Mouse (Mus musculus): Measurements from ENCODE around the gene Acvr2b. TPM values are rescaled to one million over a fixed set of nuclear protein-coding genes. Genes with fewer than 3 reads are reported as not detected.
"Not testable (repeated sequence)": the region's sequence is repeated elsewhere in the genome, so short reads cannot be mapped to it uniquely, and the experiment has no call there.

Gene Acvr2b
- polyA plus RNA-seq (2015; fragmentation: Nextera tagmentation; extraction: Ambion mirVana) = 44.4 and 48.6 TPM in 2 replicates

DNA sequence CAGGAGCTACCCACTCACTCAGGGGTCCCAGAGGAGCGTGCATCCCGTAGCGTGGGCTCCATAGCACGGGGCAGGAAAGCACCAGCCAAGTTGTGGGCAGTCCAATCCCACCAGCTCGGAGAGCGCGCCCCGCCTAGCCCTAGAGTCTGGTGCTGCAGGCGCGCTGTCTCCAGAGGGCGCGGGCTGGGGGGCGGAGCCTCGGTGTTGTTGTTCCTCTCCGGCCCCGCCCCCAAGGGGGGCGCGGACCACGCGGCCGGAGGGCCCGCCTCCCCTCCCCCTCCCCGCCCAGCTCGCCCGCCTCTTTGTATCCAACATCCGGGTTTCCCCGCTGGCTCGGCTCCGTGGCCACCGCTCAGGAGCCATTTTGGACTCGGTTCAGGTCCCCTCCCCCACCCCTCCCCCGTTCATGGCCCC is at the start of gene Acvr2b:
Gene Acvr2b (plus strand): TSS at position 318 of the 414 bp plus-strand sequence.
- Histone ChIP-seq H3K36me3 (no peaks in the 10 kb centered on the region), H3K9ac (peak within 1 kb of the TSS; percentile 100), H3K4me3 (peak within 1 kb of the TSS; percentile 96), H3K9me3 (no peaks in the 10 kb centered on the region), H3K27me3 (no peaks in the 10 kb centered on the region), H3K4me1 (replicated peaks) (peaks cover 44% of the 10 kb centered on the region), H3K27ac (peak within 1 kb of the TSS; percentile 99), H3K4me2 (peak within 1 kb of the TSS; percentile 89)
- ATAC-seq (ENCODE audit: low FRiP score) = peak; percentile 93
- WGBS = 1% methylated on average over 19 of the region's 32 CpGs

DNA sequence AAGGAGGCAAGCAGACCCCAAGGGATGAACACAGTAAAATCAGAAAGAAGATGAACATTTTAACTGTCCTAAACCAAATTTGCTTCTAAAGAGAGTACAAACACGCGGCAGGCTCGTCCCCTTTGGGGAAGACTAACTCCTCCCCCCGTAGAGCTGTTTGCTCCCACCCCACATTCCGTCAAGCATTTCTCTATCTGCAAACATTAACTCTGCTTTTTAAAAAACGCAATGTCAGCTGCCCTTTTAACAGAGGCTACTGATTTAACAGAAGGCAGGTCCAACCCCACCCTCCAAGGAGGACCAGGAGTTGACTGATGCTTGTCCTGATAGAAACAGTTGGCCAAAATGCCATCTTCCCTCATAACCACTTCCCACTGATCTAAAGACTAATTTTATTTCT is 48.0 kb upstream of the Acvr2b start:
- WGBS = 78% methylated on average over 6 of the region's 6 CpGs
- no peak overlapping the region for H3K9ac ChIP-seq
- H3K27ac ChIP-seq = no peak overlapping the region
- H3K4me3 ChIP-seq = no peak overlapping the region
- no peak for ATAC-seq (ENCODE audit: low FRiP score)
- H3K9me3 ChIP-seq = no peaks in the 10 kb centered on the region
- H3K4me2 ChIP-seq = no peak overlapping the region
- peaks cover 7% of the 10 kb centered on the region for H3K4me1 ChIP-seq (replicated peaks)
- H3K36me3 ChIP-seq = peaks cover 23% of the 10 kb centered on the region
- no peaks in the 10 kb centered on the region for H3K27me3 ChIP-seq

DNA sequence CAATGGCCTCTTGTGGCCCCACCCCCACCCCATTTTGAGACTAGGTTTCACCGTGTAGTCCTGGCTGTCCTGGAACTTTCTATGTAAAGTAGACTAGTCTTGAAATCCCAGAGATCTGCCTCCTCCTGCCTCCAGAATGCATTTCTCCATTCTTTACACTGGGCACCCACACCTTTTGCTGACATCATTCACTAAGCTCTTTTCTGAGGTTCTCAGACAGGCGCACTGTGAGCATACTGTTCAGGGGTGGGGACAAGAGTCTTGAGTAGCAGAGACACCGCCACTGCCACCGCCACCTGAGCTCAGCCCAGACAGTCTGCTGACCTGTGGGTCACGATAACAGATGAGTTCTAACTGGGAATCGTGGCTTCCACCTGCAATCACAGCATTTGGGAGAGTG is 46.0 kb upstream of the Acvr2b start:
- Histone ChIP-seq H3K4me3 (no peak overlapping the region), H3K4me1 (replicated peaks) (peaks cover 7% of the 10 kb centered on the region), H3K9me3 (no peaks in the 10 kb centered on the region), H3K27ac (no peak overlapping the region), H3K36me3 (peaks cover 8% of the 10 kb centered on the region), H3K9ac (no peak overlapping the region), H3K4me2 (no peak overlapping the region), H3K27me3 (no peaks in the 10 kb centered on the region)
- ATAC-seq (ENCODE audit: low FRiP score) = no peak
- WGBS = 79% methylated on average over 6 of the region's 6 CpGs

DNA sequence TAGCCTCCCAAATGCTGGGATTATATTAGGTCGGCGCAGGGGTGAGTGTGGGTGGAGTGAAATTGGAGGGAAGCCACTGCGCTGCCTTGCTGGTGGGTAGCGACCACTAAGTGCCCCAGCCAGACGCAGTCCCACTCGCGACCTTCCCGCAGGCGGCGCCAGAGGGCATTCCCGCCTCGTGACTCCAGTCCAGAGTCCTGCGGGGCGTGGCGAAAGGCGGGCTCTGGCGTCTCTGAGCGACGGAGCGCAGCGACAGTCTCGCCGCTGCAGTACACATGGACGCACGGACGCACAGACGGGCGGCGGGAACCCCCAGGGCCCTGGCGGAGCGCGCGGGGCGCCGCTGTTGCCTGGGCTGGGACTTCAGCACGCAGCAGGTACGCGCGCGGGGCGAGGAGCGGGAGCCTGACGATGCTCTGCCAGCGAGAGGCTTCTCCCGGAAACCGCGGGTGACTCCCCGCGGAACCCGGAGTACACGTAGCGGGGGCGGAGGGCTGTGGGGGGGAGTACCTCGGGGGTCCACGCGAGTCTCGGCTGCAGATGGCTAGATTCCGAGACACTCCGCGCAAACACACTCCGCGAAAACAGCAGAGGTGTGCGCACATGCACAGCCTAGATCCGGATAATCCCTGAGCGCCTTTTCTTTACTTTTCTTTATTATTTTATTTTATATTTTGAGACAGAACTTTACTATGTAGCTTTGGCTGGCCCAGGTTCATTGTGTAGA is 44.4 kb upstream of the Acvr2b start, which contains the start of gene Xylb:
Gene Xylb (plus strand): TSS at position 51 of the 727 bp plus-strand sequence.
- peak; percentile 92 for ATAC-seq (ENCODE audit: low FRiP score)

DNA sequence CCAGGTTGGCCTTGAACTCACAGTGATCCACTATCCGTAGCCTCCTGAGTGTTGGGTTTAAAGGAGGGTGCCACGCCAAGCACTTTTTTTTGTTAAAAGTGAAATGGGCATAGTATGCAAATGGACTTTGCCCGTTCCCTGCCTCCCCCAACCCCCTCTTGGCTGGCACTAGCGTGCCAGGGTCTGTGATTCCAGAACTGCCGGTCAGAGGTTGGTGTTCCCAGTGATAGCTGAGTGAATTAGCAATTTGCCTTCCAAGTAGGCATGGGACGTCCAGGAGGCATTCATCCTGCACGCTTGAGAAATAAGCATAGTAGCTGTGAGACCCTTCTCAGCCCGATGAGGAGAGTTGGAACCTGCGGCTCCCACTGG is 43.9 kb upstream of the Acvr2b start:
- Histone ChIP-seq H3K27me3 (no peaks in the 10 kb centered on the region), H3K9ac (peak overlapping the region; percentile 81), H3K9me3 (no peaks in the 10 kb centered on the region), H3K4me3 (peak overlapping the region; percentile 65), H3K36me3 (no peaks in the 10 kb centered on the region), H3K4me1 (replicated peaks) (peaks cover 7% of the 10 kb centered on the region), H3K4me2 (peak overlapping the region; percentile 87), H3K27ac (no peak overlapping the region)
- no peak for ATAC-seq (ENCODE audit: low FRiP score)
- WGBS = 45% methylated on average over 9 of the region's 9 CpGs

More for the DNA sequence above, 44.4 kb upstream of the Acvr2b start, which contains the start of gene Xylb:
- H3K27me3 ChIP-seq = no peaks in the 10 kb centered on the region
- H3K4me3 ChIP-seq = peak within 1 kb of the TSS; percentile 65
- peak within 1 kb of the TSS; percentile 87 for H3K4me2 ChIP-seq
- peaks cover 7% of the 10 kb centered on the region for H3K4me1 ChIP-seq (replicated peaks)
- 3% methylated on average over 65 of the region's 65 CpGs for WGBS
- peak within 1 kb of the TSS; percentile 81 for H3K9ac ChIP-seq
- no peaks in the 10 kb centered on the region for H3K36me3 ChIP-seq
- no peaks in the 10 kb centered on the region for H3K9me3 ChIP-seq
- H3K27ac ChIP-seq = no peak within 1 kb of the TSS

DNA sequence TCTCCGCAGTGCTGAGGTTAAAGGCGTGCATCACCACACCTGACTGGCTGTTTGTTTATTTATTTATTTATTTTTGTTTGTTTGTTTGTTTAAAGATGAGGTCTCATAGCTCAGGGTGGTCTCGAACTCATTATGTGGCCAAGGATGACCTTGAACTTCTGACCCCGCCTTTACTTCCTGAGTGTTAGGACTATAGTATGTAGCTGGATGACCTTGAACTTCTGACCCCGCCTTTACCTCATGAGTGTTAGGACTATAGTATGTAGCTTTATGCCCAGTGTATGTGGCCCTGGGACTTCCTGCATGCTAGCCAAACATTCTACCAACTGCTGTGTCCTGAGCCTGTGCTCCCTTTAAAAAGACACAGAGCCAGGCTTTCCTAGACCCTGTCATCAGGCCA is 40.5 kb upstream of the Acvr2b start:
- H3K4me3 ChIP-seq = no peak overlapping the region
- H3K9ac ChIP-seq = no peak overlapping the region
- peaks cover 7% of the 10 kb centered on the region for H3K4me1 ChIP-seq (replicated peaks)
- no peak for ATAC-seq (ENCODE audit: low FRiP score)
- no peaks in the 10 kb centered on the region for H3K9me3 ChIP-seq
- no peak overlapping the region for H3K4me2 ChIP-seq
- no peaks in the 10 kb centered on the region for H3K36me3 ChIP-seq
- 96% methylated on average over 5 of the region's 5 CpGs for WGBS
- H3K27ac ChIP-seq = no peak overlapping the region
- no peaks in the 10 kb centered on the region for H3K27me3 ChIP-seq

DNA sequence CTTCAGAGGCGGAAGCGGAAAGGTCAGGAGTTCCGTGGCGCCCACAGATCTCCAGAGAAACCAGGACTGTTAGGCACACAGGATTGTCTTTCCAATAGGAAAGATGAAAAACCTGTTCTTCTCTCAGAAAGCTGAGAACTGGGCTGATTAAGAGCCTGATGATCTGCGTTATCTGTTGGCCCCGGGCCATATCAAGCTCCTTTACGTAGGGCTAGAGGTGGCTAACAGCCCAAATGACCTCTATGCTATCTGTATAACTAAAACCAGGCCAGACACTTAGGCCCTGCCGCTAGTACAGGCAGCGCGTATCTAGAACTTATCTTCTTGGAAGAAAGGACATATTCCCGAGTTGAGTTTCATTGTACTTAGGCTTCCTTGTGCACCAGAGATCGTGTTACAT is 38.7 kb upstream of the Acvr2b start:
- Histone ChIP-seq H3K4me3 (no peak overlapping the region), H3K9ac (no peak overlapping the region), H3K9me3 (no peaks in the 10 kb centered on the region), H3K4me1 (replicated peaks) (no peaks in the 10 kb centered on the region), H3K27ac (no peak overlapping the region), H3K36me3 (no peaks in the 10 kb centered on the region), H3K27me3 (no peaks in the 10 kb centered on the region), H3K4me2 (no peak overlapping the region)
- ATAC-seq (ENCODE audit: low FRiP score) = no peak
- whole genome bisulfite sequencing = 93% methylated on average over 12 of the region's 12 CpGs

DNA sequence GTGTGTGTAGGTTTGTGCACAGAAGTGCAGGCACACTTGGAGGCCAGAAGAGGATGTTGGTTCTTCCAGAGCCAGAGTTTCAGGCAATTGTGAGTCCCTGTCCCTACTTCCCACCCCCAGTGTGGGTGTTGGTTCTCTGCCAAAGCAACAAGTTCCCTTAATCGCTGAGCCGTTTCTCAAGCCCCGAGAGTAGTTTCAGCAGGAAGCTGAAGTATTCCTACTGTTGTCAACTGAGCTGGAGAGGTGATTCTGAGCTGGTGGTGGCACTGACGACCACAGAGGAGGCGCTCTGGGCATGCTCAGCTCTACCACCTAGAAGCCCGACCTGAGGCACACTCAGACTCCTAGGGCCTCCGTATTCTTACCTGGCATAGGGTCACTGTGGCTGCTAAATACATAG is 36.6 kb upstream of the Acvr2b start, which contains the start of gene Slc22a14:
Gene Slc22a14 (minus strand): TSS at position 270 of the 400 bp plus-strand sequence.
- no peaks in the 10 kb centered on the region for H3K4me1 ChIP-seq (replicated peaks)
- ATAC-seq (ENCODE audit: low FRiP score) = no peak
- no peak within 1 kb of the TSS for H3K4me3 ChIP-seq
- no peak within 1 kb of the TSS for H3K4me2 ChIP-seq
- no peaks in the 10 kb centered on the region for H3K9me3 ChIP-seq
- H3K27ac ChIP-seq = no peak within 1 kb of the TSS
- no peak within 1 kb of the TSS for H3K9ac ChIP-seq
- no peaks in the 10 kb centered on the region for H3K27me3 ChIP-seq
- no peaks in the 10 kb centered on the region for H3K36me3 ChIP-seq
- WGBS = 83% methylated on average over 7 of the region's 7 CpGs

DNA sequence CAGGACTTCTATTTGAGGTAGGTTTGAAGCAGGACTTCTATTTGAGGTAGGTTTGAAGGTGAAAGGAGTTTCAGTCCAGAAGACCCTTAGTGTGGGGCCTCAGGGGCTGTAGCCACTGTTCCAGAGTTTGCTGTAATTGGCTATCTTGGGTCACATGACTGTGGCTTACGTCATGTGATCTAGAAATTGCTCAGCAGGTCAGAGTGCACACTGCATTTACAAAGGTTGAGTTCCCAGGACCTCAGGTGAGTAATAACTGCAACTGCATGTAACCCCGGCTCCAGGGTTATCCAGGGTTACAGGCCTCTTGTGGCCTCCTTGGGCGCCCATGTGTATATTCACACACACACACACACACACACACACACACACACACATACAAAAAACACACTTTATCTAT is 33.6 kb upstream of the Acvr2b start:
- Histone ChIP-seq H3K9ac (no peak overlapping the region), H3K9me3 (no peaks in the 10 kb centered on the region), H3K4me2 (no peak overlapping the region), H3K27ac (no peak overlapping the region), H3K36me3 (no peaks in the 10 kb centered on the region), H3K27me3 (no peaks in the 10 kb centered on the region), H3K4me3 (no peak overlapping the region), H3K4me1 (replicated peaks) (no peaks in the 10 kb centered on the region)
- ATAC-seq (ENCODE audit: low FRiP score) = no peak
- 97% methylated on average over 3 of the region's 3 CpGs for WGBS

DNA sequence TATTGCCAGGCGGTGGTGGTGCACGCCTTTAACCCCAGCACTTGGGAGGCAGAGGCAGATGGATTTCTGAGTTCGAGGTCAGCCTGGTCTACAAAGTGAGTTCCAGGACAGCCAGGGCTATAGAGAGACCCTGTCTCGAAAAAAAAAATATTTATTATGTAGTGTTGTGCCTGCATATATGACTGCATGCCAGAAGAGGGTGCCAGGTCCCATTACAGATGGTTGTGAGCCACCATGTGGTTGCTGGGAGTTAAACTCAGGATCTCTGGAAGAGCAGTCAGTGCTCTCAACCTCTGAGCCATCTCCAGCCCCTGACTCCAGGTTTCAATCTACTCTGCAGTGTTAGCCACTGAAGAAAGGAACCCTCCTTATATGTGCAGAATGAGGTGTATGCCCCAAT is 31.1 kb upstream of the Acvr2b start:
- not testable (repeated sequence) for H3K4me2 ChIP-seq; H3K9me3 ChIP-seq; ATAC-seq (ENCODE audit: low FRiP score); H3K27me3 ChIP-seq; H3K4me1 ChIP-seq (replicated peaks); H3K36me3 ChIP-seq; H3K4me3 ChIP-seq; H3K27ac ChIP-seq; H3K9ac ChIP-seq
- WGBS = 92% methylated on average over 4 of the region's 4 CpGs

DNA sequence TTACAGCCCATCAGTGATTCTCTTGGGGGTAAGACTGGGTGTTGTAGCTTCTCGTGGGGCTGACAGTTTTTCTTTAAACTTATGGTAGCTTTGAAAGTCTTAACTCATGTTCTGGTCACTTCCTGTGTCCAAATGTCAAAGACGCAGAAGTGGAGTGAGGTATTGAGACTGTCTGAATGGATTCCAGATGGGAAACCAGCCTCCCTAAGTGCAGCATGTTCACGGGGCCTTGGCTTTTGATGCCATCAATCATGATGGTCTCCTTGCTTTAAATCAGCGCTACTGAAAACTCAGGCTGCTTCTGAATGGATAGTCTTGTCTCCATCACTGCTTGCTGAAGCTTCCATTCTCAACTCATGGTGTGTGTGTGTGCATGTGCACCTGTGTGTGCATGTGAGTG is 30.7 kb upstream of the Acvr2b start:
- no peaks in the 10 kb centered on the region for H3K9me3 ChIP-seq
- no peak for ATAC-seq (ENCODE audit: low FRiP score)
- WGBS = 75% methylated on average over 4 of the region's 4 CpGs

DNA sequence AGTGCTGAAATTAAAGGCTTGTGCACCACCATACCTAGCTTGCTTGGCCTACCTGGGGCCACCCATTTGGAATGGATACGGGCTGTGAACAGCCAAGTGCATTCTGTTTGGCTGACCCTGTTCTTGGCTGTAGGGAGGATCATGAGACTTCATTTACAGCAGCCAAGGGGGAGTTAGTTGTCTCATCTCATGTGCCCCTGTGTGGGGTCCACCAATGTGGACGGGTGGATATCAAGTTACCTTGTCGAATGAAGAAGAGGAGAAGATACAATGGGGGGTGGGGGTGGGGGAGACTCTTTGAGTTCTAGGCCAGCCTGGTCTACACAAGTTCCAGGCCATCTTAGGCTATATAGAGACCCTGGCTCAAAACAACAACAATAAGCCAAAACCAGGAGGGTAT is 26.9 kb upstream of the Acvr2b start:
- Histone ChIP-seq H3K4me1 (replicated peaks) (no peaks in the 10 kb centered on the region), H3K27me3 (no peaks in the 10 kb centered on the region), H3K9ac (no peak overlapping the region), H3K27ac (no peak overlapping the region), H3K4me2 (no peak overlapping the region), H3K9me3 (no peaks in the 10 kb centered on the region), H3K4me3 (no peak overlapping the region), H3K36me3 (no peaks in the 10 kb centered on the region)
- 75% methylated on average over 3 of the region's 3 CpGs for WGBS
- no peak for ATAC-seq (ENCODE audit: low FRiP score)

More for the DNA sequence above, 30.7 kb upstream of the Acvr2b start:
- H3K27ac ChIP-seq = no peak overlapping the region
- H3K4me1 ChIP-seq (replicated peaks) = no peaks in the 10 kb centered on the region
- no peak overlapping the region for H3K9ac ChIP-seq
- H3K27me3 ChIP-seq = no peaks in the 10 kb centered on the region
- H3K36me3 ChIP-seq = no peaks in the 10 kb centered on the region
- H3K4me2 ChIP-seq = no peak overlapping the region
- H3K4me3 ChIP-seq = no peak overlapping the region

DNA sequence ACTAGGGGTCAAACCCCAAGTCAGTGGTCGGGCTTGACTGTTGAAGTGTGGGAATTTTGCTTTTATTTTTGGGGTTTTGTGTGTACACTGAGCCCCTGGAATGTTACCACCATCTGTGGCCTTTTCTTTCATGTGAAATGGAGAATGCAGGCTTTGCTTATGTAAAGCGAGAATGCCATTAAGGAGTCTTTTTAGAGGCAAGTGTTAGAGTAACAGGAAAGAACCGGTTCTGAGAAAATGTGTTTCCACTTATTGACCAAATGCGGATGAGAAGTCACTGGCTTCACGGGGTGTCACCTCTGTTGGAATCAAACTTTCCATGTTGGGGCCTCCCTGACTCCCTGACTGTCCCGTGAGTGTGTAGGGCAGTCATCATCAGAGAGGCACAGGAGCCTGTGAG is 26.4 kb upstream of the Acvr2b start:
- no peak overlapping the region for H3K9ac ChIP-seq
- H3K4me2 ChIP-seq = no peak overlapping the region
- H3K27me3 ChIP-seq = no peaks in the 10 kb centered on the region
- no peaks in the 10 kb centered on the region for H3K4me1 ChIP-seq (replicated peaks)
- ATAC-seq (ENCODE audit: low FRiP score) = no peak
- 62% methylated on average over 6 of the region's 6 CpGs for WGBS
- no peak overlapping the region for H3K4me3 ChIP-seq
- no peak overlapping the region for H3K27ac ChIP-seq
- H3K9me3 ChIP-seq = no peaks in the 10 kb centered on the region
- no peaks in the 10 kb centered on the region for H3K36me3 ChIP-seq

All from hindbrain, embryonic 13.5 days (tissue).